Mouse (Mus musculus) hindlimb bud, embryonic 11.5 days (tissue): Measurements from ENCODE around the gene Aadacl4.
"Not testable (repeated sequence)": the region's sequence is repeated elsewhere in the genome, so short reads cannot be mapped to it uniquely, and the experiment has no call there.

Source experiments
- DNase-seq: peaks from one replicate; pipeline ENCODE4 v3.0.0-alpha.2; 2012; ENCODE audit warnings: low read depth, low spot score; ENCODE audit errors: extremely low spot score

Aadacl4 gene

GRCm38 (mm10) chr4:144613407-144613806, at the start of gene Aadacl4:
Gene Aadacl4 (plus strand): TSS chr4:144613707.
- DNase-seq, result no peak

GRCm38 (mm10) chr4:144565034-144565433, 48.5 kb upstream of the Aadacl4 start, which contains the start of gene Gm13124:
Gene Gm13124 (minus strand): TSS chr4:144565134.
- no peak for DNase-seq

- no peak for DNase-seq
Observed at GRCm38 (mm10) chr4:144567752-144568151, 45.8 kb upstream of the Aadacl4 start.

GRCm38 (mm10) chr4:144586207-144586606, 27.3 kb upstream of the Aadacl4 start:
- DNase-seq, result not testable (repeated sequence)

GRCm38 (mm10) chr4:144592790-144593189, 20.7 kb upstream of the Aadacl4 start:
- DNase-seq, result no peak

- no peak for DNase-seq
Observed at GRCm38 (mm10) chr4:144614586-144614985, 1.1 kb downstream of the Aadacl4 start.

- DNase-seq, result no peak
Observed at GRCm38 (mm10) chr4:144638263-144638662, 24.8 kb downstream of the Aadacl4 start.
